Mouse (Mus musculus): ENCODE measurements at regions not wholly inside any gene's neighbourhood (a gene's known extent, or its start where the extent isn't known, plus 50 kb on each side); places are given as distances from the start of the nearest gene placed in this dataset.

- no peak for DNase-seq (ENCODE audit: low spot score in 2 of 2)
Observed at GRCm38 (mm10) chr8:25340729-25341128, 516.6 kb upstream of the Adam5 start.

- DNase-seq (ENCODE audit: low spot score in 2 of 2) = no peak
Observed at GRCm38 (mm10) chr8:25332120-25332607, 508.0 kb upstream of the Adam5 start.

- DNase-seq (ENCODE audit: low spot score in 2 of 2) = no peak
Observed at GRCm38 (mm10) chr8:25331161-25331776, 507.1 kb upstream of the Adam5 start.

- DNase-seq (ENCODE audit: low spot score in 2 of 2) = no peak
Observed at GRCm38 (mm10) chr8:25329791-25330190, 505.6 kb upstream of the Adam5 start.

GRCm38 (mm10) chr8:25328318-25328717 is 504.1 kb upstream of the Adam5 start:
- no peak for DNase-seq (ENCODE audit: low spot score in 2 of 2)

- DNase-seq (ENCODE audit: low spot score in 2 of 2) = no peak
Observed at GRCm38 (mm10) chr8:25326930-25327329, 502.8 kb upstream of the Adam5 start.

GRCm38 (mm10) chr8:25326257-25326656 is 502.1 kb upstream of the Adam5 start:
- DNase-seq (ENCODE audit: low spot score in 2 of 2) = no peak

- no peak for DNase-seq (ENCODE audit: low spot score in 2 of 2)
Observed at GRCm38 (mm10) chr8:25324731-25325130, 500.6 kb upstream of the Adam5 start.

GRCm38 (mm10) chr8:25323643-25324420 is 499.7 kb upstream of the Adam5 start:
- DNase-seq (ENCODE audit: low spot score in 2 of 2) = no peak

- no peak for DNase-seq (ENCODE audit: low spot score in 2 of 2)
Observed at GRCm38 (mm10) chr8:25316383-25316782, 492.2 kb upstream of the Adam5 start.

GRCm38 (mm10) chr8:25311811-25312533 is 487.8 kb upstream of the Adam5 start:
- DNase-seq (ENCODE audit: low spot score in 2 of 2) = no peak

- DNase-seq (ENCODE audit: low spot score in 2 of 2) = no peak
Observed at GRCm38 (mm10) chr8:25307956-25308355, 483.8 kb upstream of the Adam5 start.

- DNase-seq (ENCODE audit: low spot score in 2 of 2) = no peak
Observed at GRCm38 (mm10) chr8:25307511-25307910, 483.3 kb upstream of the Adam5 start.

- no peak for DNase-seq (ENCODE audit: low spot score in 2 of 2)
Observed at GRCm38 (mm10) chr8:25306769-25307491, 482.8 kb upstream of the Adam5 start.
